Mouse (Mus musculus): Measurements from ENCODE around the gene Tdrd3.

The Tdrd3 gene

DNA sequence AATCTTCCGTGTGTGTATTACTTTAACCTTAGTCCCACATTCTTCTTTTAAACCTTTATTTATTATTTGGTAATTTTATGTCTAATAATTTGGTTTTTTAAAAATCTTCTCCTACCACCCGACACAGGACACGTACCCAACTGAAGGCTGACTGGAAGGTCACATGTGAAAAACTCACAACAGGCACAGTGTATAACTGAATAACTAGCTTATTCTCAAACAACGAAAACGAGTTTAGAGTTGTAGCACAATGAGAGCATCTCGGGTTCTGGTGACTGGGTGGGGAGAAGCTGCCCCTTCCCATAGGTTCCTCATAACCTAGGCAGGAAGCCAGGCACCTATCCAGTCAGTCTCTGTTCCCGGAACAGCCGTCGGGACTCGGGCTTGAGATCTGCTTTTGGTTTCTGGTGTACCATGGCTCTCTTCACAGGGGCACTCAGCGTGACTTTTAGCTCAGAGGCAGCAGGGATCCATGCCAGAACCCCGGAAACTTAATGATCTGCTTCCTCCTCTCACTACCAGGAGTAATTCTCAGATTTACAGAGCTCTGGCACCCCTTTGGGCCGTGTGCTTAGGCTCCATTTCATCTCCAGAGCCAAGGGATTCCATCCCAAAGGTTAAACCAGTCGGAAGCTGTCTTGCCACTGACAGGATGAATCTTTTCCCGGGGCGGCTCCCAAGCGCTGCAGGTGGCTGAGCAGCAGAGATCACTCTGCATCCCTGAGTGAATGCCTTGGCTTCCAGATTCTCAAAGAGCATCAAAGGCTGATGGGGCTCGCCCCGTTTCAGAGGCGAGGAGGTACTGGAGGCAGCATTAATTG lies 151.4 kb downstream of the Tdrd3 start:
- no peak for DNase-seq

DNA sequence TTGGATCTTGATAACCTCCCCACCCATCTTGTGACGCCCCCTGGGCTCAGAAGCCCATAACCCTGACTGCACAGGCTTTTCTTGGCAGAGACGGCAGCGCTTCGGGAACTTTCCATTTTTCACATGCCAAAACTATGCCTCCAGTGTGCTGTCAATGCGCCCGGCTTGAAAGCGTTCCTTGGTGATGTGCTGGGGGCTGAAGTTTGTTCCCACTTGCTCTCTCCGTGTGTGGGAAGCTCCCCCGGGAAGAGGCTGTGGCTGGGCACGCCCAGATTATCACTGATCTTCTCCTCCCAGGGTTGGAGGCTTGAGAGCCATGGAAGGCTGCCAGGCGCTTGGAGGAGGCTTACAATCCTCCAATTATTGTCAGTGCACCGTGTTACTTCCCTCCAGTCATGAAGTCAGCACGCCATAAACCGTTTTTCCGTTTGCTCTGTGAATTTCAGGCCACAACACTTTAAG lies 152.0 kb downstream of the Tdrd3 start:
- DNase-seq, result no peak

DNA sequence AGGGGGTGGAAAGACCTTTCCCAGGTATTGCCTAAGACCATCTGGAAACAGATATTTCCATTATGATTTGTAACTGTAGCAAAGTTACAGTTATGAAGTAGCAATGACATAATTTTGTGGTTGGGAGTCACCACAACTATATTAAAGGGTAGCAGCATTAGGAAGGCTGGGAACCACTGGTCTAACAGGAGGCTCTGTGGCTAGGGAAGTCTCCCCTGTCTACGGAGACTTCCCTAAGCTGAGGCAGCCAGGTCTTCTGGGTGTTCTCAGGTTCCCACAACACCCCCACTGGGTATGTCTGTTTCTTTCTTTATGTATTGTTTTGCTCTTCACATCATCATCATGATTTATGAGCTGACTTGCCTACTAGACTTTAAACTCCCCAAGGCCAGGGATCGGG lies 153.0 kb downstream of the Tdrd3 start:
- DNase-seq, result no peak

DNA sequence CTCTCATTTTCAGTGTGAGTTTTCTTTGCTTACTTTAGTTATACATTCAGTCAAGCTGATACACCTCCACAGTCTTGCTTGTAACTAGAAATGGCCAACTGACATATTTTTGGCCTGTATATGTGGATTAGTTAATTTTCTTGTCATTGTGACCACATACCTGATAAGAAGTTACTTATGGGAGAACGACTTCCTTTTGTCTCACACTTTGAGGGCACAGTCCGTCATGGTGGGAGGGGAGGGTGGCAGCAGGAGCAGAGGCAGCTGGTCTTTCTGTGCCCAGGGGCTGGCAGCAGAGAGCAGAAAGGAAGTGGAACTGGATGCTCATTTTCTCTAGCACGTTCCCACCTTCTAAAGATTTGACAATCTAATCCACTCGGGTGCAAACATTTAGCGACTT lies 156.0 kb downstream of the Tdrd3 start:
- DNase-seq, result no peak

DNA sequence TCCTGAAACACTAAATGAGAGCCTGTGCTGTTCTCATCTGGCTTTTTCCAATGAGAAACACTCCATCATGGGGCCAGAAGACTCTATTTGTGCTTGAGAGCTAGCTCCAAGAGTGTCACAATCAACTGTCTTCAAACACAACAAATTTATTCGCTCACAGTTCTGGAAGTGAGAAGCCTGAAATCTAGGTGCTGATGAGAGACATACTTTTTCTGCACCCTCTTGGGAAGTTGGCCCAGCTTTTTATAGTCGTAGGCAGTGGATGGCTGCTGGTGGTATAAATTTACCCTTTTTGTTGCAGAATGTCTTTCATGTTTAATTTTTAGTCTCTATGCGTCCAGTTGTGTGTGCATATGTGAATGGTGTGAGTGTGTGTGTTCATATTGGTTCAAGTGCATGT lies 166.2 kb downstream of the Tdrd3 start:
- DNase-seq, result no peak

Data from B cell, adult 2 months (primary cell).